Mouse (Mus musculus) megakaryocyte, embryonic 14.5 days (primary cell): ENCODE measurements at regions not wholly inside any gene's neighbourhood (a gene's known extent, or its start where the extent isn't known, plus 50 kb on each side); places are given as distances from the start of the nearest gene placed in this dataset.

Experiments used
- FLI1 ChIP-seq: IDR thresholded peaks from 2 replicates; pipeline ENCODE4 v1.6.1; 2012; ENCODE audit warnings: low read length, inconsistent platforms, mixed read lengths
- GATA1 ChIP-seq: IDR thresholded peaks from 3 replicates; pipeline ENCODE4 v1.6.1; 2012; ENCODE audit warnings: mixed read lengths, low read length, inconsistent platforms, borderline replicate concordance

DNA sequence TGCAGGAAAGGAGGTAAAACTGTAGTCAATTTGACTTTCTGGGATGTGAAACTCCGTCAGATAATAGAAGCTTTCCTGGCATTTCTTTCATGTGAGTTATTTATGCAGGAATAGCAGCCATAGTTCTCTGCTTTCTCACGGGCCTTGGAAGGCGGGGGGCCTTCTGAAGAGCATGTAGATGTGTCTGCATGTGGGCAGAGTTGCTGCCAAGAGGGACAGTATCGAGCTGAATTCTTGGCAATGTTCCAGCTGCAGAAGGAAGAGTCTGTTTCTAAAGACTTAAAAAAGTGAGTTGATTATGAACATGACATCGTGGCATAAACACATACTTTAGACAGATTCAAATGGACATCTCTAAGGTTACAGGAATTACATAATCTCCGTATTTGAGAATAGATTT lies 374.5 kb upstream of the Fam241a start:
- TF ChIP-seq FLI1 (no peak), GATA1 (no peak)
